12 mouse cellular contexts compared by ENCODE assay signal in the genomic region with DNA sequence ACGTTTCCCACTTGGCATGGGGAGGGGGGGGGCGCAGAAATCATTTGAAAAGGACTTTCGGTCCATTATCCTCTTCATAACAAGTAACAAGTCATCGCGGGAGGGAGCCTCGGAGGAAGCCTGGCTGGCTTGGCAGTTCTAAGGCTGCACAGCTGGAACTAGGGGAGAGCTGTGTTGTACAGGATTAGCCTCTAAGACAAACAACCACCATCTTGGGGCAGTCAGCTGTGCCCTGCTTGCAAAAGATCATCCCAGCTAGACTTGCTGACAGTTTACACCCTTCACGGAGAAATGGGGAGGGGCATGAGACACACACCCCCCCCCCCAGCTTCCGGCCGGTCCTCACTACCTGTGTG. TPM values are rescaled to one million over a fixed set of nuclear protein-coding genes. Genes with fewer than 3 reads are reported as not detected.
A peak's percentile ranks its signal among the peaks of the same experiment; 100 is the strongest.
DNase-seq lines count a peak whose midpoint lies in the region; ATAC-seq lines count a peak whose summit lies in the region.
"Had no signal": no experiment of that assay in that cellular context is flagged by ENCODE, and none has a peak within 500 bp of the region (broad histone marks: within the 10 kb centered on the region; RNA-seq: fewer than 3 reads in every experiment).

No protein-coding gene starts in this region.

- H3K36me3 ChIP-seq in lung, embryonic 15.5 days = no peaks in the 10 kb centered on the region
- no peaks in the 10 kb centered on the region for H3K36me3 ChIP-seq in forebrain, embryonic 12.5 days (replicated peaks)
- no peaks in the 10 kb centered on the region for H3K36me3 ChIP-seq in hindbrain, embryonic 16.5 days (ENCODE audit: control insufficient read depth, insufficient read depth, low read length)
- no peaks in the 10 kb centered on the region for H3K36me3 ChIP-seq in stomach, embryonic 15.5 days
- H3K36me3 ChIP-seq: neural tube, embryonic 12.5 days had no signal

- H3K9ac ChIP-seq in lung, embryonic 15.5 days = no peak overlapping the region
- H3K9ac ChIP-seq in forebrain, embryonic 12.5 days = no peak overlapping the region
- H3K9ac ChIP-seq in hindbrain, embryonic 16.5 days (ENCODE audit: low read depth, low read length) = no peak overlapping the region
- no peak overlapping the region for H3K9ac ChIP-seq in stomach, embryonic 15.5 days
- H3K9ac ChIP-seq: neural tube, embryonic 12.5 days had no signal

- WGBS in lung, embryonic 15.5 days = 34% methylated on average over 9 of the region's 9 CpGs
- WGBS in forebrain, embryonic 12.5 days = 22% methylated on average over 9 of the region's 9 CpGs
- 36% methylated on average over 9 of the region's 9 CpGs for WGBS in hindbrain, embryonic 16.5 days
- WGBS in stomach, embryonic 15.5 days = 36% methylated on average over 9 of the region's 9 CpGs

- no peaks in the 10 kb centered on the region for H3K9me3 ChIP-seq in lung, embryonic 15.5 days
- no peaks in the 10 kb centered on the region for H3K9me3 ChIP-seq in forebrain, embryonic 12.5 days
- no peaks in the 10 kb centered on the region for H3K9me3 ChIP-seq in hindbrain, embryonic 16.5 days (ENCODE audit: control insufficient read depth, low read length)
- no peaks in the 10 kb centered on the region for H3K9me3 ChIP-seq in stomach, embryonic 15.5 days
- H3K9me3 ChIP-seq: neural tube, embryonic 12.5 days had no signal

- H3K4me2 ChIP-seq in lung, embryonic 15.5 days = peak overlapping the region; percentile 33
- peak overlapping the region; percentile 36 for H3K4me2 ChIP-seq in forebrain, embryonic 12.5 days
- H3K4me2 ChIP-seq in hindbrain, embryonic 16.5 days (ENCODE audit: low read length) = no peak overlapping the region; the same call in 1 of the 2 replicates
- peak overlapping the region; percentile 17 for H3K4me2 ChIP-seq in stomach, embryonic 15.5 days

- DNase-seq in lung, postnatal 4 days = no peak
- no peak for DNase-seq in ovary, postnatal 36 days (ENCODE audit: low spot score)
- DNase-seq in ovary, postnatal 10 days (ENCODE audit: low spot score) = no peak
- DNase-seq: cerebellum, adult 11 months; spleen, adult 18-20 months had no signal

- no peak overlapping the region for H3K4me3 ChIP-seq in lung, embryonic 15.5 days
- H3K4me3 ChIP-seq in forebrain, embryonic 12.5 days (replicated peaks) = no peak overlapping the region
- H3K4me3 ChIP-seq in hindbrain, embryonic 16.5 days (ENCODE audit: low read length) = no peak overlapping the region
- H3K4me3 ChIP-seq in stomach, embryonic 15.5 days (replicated peaks) = no peak overlapping the region
- H3K4me3 ChIP-seq: left cerebral cortex, adult 2 months; neural tube, embryonic 12.5 days had no signal

- ATAC-seq in lung, embryonic 15.5 days (ENCODE audit: borderline replicate concordance, extremely low read depth, low FRiP score, low TSS enrichment) = no peak
- ATAC-seq in forebrain, embryonic 12.5 days (ENCODE audit: low FRiP score) = no peak
- peak; percentile 29; the same call in 1 of the 2 replicates for ATAC-seq in hindbrain, embryonic 16.5 days
- no peak; the same call in 1 of the 2 replicates for ATAC-seq in stomach, embryonic 15.5 days (ENCODE audit: insufficient read depth, low FRiP score, low read depth)

- no peaks in the 10 kb centered on the region for H3K27me3 ChIP-seq in lung, embryonic 15.5 days
- no peaks in the 10 kb centered on the region for H3K27me3 ChIP-seq in forebrain, embryonic 12.5 days
- no peaks in the 10 kb centered on the region for H3K27me3 ChIP-seq in hindbrain, embryonic 16.5 days (replicated peaks; ENCODE audit: control insufficient read depth, insufficient read depth, low read length)
- H3K27me3 ChIP-seq in stomach, embryonic 15.5 days (replicated peaks) = no peaks in the 10 kb centered on the region
- H3K27me3 ChIP-seq: neural tube, embryonic 12.5 days had no signal

- H3K4me1 ChIP-seq in lung, embryonic 15.5 days = peaks cover 11% of the 10 kb centered on the region
- peaks cover 20% of the 10 kb centered on the region for H3K4me1 ChIP-seq in forebrain, embryonic 12.5 days
- H3K4me1 ChIP-seq in hindbrain, embryonic 16.5 days (ENCODE audit: control insufficient read depth, insufficient read depth, low read depth, low read length) = peaks cover 8% of the 10 kb centered on the region
- peaks cover 5% of the 10 kb centered on the region; the same call in 1 of the 2 replicates for H3K4me1 ChIP-seq in stomach, embryonic 15.5 days

- H3K27ac ChIP-seq in lung, embryonic 15.5 days = no peak overlapping the region
- peak overlapping the region; percentile 78; the same call in 1 of the 2 replicates for H3K27ac ChIP-seq in forebrain, embryonic 12.5 days
- no peak overlapping the region for H3K27ac ChIP-seq in hindbrain, embryonic 16.5 days (ENCODE audit: low read depth, low read length)
- 0 out of 2 replicates have a peak overlapping the region, but pooled peaks have one; percentile 48 for H3K27ac ChIP-seq in stomach, embryonic 15.5 days
- H3K27ac ChIP-seq: left cerebral cortex, adult 2 months; macrophage; neural tube, embryonic 12.5 days had no signal

RNA-seq across cellular contexts. Expression of gene Adcy5, which starts 14.1 kb away (rescaled TPM):
- 1.5 and 1.6 TPM in 2 replicates for polyA plus RNA-seq in lung, embryonic 15.5 days (2015; fragmentation: Nextera tagmentation; extraction: Ambion mirVana)
- 2.5 and 2.8 TPM in 2 replicates for polyA plus RNA-seq in forebrain, embryonic 12.5 days (2016; fragmentation: Nextera tagmentation; extraction: Ambion mirVana)
- 7.0 and 7.2 TPM in 2 replicates for polyA plus RNA-seq in hindbrain, embryonic 16.5 days (2015; fragmentation: Nextera tagmentation; extraction: Ambion mirVana)
- 3.0 and 3.3 TPM in 2 replicates for polyA plus RNA-seq in stomach, embryonic 15.5 days (2015; fragmentation: Nextera tagmentation; extraction: Ambion mirVana)

Comparison
In these comparisons a context has a peak if more than half of its experiments do, and no peak if none do; other contexts are left out.
1. H3K27ac ChIP-seq: peak in forebrain, embryonic 12.5 days (single experiment) and stomach, embryonic 15.5 days (single experiment); none in lung, embryonic 15.5 days (single experiment) and hindbrain, embryonic 16.5 days (single experiment).